Mouse (Mus musculus): Measurements from ENCODE around the gene Cnot9. TPM values are rescaled to one million over a fixed set of nuclear protein-coding genes. Genes with fewer than 3 reads are reported as not detected.
A peak's percentile ranks its signal among the peaks of the same experiment; 100 is the strongest.

Cnot9 gene
- polyA plus RNA-seq, 1 experiment from 2014 or later, result 72.3 TPM

DNA sequence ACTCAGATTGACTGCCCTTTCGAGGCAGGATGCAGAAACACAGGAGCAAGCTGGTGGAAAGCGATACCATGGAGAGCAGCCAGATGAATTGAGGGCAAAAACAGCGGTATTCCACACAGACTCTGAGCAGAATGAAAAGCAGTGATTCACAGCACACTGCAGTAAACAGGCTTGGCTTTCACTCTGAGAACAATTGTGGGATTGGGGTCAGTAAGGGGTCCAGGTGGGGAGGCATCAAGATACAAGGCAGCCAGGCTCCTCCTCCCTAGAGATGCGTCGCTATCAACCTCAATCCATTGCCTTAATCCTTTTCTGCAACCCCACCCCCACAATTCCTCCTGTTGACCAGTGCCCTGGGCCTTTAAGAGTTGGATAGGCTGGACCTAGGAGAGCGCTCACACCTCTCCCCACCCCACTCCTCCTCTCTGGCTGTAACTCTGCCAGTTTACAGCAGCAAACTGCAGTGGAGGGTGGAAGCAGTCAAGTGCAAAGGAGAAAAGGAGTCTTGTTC is 36.6 kb downstream of the Cnot9 start, which contains the start of gene Plcd4:
TSS of gene Plcd4 (plus strand) at position 438 of the 511 bp plus-strand sequence.
- Histone ChIP-seq H3K4me3 (replicated peaks) (no peak within 1 kb of the TSS; the same call in 1 of the 2 replicates), H3K27ac (peak within 1 kb of the TSS; percentile 30; the same call in 1 of the 2 replicates), H3K4me2 (peak within 1 kb of the TSS; percentile 52), H3K36me3 (no peaks in the 10 kb centered on the region), H3K9me3 (replicated peaks) (no peaks in the 10 kb centered on the region), H3K9ac (no peak within 1 kb of the TSS), H3K4me1 (peaks cover 10% of the 10 kb centered on the region), H3K27me3 (no peaks in the 10 kb centered on the region)
- peak; percentile 75 for ATAC-seq (replicated peaks; ENCODE audit: low FRiP score)
- WGBS, result 5% methylated on average over 6 of the region's 6 CpGs

DNA sequence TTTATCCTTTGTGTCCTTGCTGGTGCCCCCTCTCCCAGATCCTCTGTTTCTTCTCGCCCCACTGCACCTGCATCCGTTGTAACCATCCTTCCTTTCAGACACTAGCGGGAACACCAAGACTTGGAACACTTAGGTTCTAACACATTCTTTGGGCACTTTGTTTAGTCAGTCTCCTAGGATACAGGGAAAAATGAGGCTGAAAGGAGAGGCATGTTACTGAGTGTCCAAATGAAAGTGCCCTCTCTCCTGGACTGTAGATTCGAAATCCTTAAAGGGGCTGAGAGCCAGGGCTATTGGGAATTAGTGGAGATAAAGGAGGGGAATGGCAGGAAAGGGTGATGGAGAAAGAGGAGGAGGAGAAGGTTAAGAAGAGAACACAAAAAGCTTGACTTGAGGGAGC is 38.3 kb downstream of the Cnot9 start, which contains the start of gene Usp37:
TSS of gene Usp37 (minus strand) at position 101 of the 400 bp plus-strand sequence.
- H3K4me1 ChIP-seq, result peaks cover 10% of the 10 kb centered on the region
- ATAC-seq (replicated peaks; ENCODE audit: low FRiP score), result no peak
- no peaks in the 10 kb centered on the region for H3K27me3 ChIP-seq
- 79% methylated on average over 4 of the region's 4 CpGs for WGBS
- no peaks in the 10 kb centered on the region for H3K9me3 ChIP-seq (replicated peaks)
- no peak within 1 kb of the TSS for H3K27ac ChIP-seq
- H3K4me2 ChIP-seq, result peak within 1 kb of the TSS; percentile 52
- H3K9ac ChIP-seq, result no peak within 1 kb of the TSS
- H3K36me3 ChIP-seq, result no peaks in the 10 kb centered on the region
- H3K4me3 ChIP-seq (replicated peaks), result no peak within 1 kb of the TSS

DNA sequence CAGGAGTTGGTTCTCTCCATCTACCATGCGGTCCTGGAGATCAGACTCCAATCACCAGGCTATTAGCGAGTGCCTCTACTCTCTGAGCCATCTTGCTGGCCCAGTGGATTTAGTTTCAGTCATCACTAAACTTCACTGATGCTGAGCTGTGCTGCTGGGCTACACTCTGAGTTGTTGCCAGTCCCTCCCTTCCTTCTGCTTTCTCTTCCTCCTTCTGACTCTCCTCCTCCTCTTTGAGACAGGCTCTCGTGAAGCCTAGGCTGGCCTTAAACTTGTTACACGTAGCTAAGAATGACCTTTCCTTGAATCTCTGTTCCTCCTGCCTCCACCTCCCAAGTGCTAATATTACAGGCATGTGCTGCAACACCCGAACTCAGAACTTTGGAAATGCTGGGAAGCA is 53.2 kb downstream of the Cnot9 start:
- no peak overlapping the region for H3K9ac ChIP-seq
- H3K4me2 ChIP-seq, result no peak overlapping the region
- no peak for ATAC-seq (replicated peaks; ENCODE audit: low FRiP score)
- no peak overlapping the region for H3K4me3 ChIP-seq (replicated peaks)
- H3K27ac ChIP-seq, result no peak overlapping the region
- WGBS, result 83% methylated on average over 5 of the region's 5 CpGs
- peaks cover 6% of the 10 kb centered on the region for H3K36me3 ChIP-seq
- no peaks in the 10 kb centered on the region for H3K27me3 ChIP-seq
- H3K4me1 ChIP-seq, result no peaks in the 10 kb centered on the region
- no peaks in the 10 kb centered on the region for H3K9me3 ChIP-seq (replicated peaks)

DNA sequence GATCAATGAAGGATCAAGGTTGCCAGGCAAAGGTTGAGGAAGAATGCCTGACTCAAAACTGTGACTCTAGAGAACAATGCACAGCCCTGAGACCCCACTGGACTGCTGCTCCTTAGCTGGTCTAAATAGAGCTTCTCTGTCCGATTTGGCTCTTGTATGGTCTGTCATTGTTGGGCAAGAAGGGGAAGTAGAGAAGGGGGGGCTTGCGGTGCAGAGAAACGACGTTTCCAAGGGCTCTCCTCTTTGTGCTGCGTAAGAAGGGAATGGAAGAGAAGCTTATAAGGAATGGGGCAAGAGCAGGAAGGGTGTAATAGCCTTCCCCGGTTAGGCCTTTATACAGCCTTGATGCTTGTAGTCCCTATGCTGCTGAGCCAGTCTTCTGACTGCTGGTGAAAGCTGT is 60.0 kb downstream of the Cnot9 start:
- Histone ChIP-seq H3K9me3 (replicated peaks) (no peaks in the 10 kb centered on the region), H3K36me3 (peaks cover 69% of the 10 kb centered on the region), H3K9ac (no peak overlapping the region), H3K4me1 (no peaks in the 10 kb centered on the region), H3K4me3 (replicated peaks) (no peak overlapping the region), H3K27me3 (no peaks in the 10 kb centered on the region), H3K27ac (no peak overlapping the region), H3K4me2 (no peak overlapping the region)
- WGBS, result 93% methylated on average over 6 of the region's 6 CpGs
- no peak for ATAC-seq (replicated peaks; ENCODE audit: low FRiP score)

DNA sequence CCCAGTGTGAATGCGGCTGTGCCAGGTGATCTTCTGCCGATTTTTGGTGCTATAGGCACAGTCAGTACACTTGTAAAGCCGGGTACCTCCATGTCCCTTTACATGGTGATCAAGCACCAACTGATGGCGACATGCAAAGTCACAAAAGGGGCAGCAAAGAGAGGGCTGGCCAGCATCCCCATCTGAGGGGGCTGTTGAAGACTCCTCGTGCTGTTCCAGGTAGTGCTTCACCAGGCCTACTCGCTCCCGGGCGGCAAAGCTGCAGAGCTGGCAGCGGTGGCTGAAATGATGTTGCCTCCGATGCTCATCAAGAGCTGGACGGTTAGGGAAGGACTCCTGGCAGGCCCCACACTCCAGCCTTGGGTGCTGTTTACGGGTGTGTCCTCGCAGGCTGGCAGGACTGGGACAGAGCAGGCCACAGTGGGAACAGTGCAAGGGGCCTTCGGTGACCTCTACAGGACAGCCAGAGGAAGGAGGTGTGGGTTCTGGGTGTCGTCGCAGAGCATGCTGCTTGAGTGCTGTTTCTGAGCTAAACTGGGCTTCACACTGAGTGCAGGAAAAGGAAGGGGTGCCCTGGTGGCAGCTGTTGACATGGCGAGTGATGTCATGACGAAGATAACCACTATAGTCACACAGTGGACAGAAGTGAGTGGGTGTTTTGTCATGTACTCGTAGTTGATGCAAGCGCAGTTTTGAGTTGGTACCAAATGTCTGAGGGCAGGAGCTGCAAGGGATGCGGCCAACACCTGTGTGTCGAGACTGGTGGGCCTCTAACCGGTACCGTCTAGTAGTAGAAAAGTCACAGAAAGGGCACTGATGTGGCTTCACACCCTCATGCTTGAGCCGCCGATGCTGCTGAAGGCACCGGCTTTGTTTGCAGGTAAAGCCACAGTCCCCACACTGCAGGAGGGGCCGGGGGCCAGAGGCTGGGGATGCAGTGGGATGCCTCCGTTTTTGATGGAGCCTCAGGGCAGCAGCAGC is 64.2 kb downstream of the Cnot9 start:
- Histone ChIP-seq H3K27me3 (no peaks in the 10 kb centered on the region), H3K36me3 (peaks cover 95% of the 10 kb centered on the region), H3K27ac (no peak overlapping the region), H3K9me3 (replicated peaks) (no peaks in the 10 kb centered on the region), H3K4me3 (replicated peaks) (no peak overlapping the region), H3K4me1 (no peaks in the 10 kb centered on the region), H3K4me2 (no peak overlapping the region), H3K9ac (no peak overlapping the region)
- WGBS, result 91% methylated on average over 29 of the region's 29 CpGs
- no peak for ATAC-seq (replicated peaks; ENCODE audit: low FRiP score)

Other genes with a start within 250 kb of the Cnot9 start
- gene Gpbar1, start 227.5 kb upstream of the Cnot9 start, polyA plus RNA-seq (2015; fragmentation: Nextera tagmentation; extraction: Ambion mirVana), result 1.7 and 2.1 TPM in 2 replicates
- gene Aamp, start 221.3 kb upstream of the Cnot9 start, polyA plus RNA-seq (2015; fragmentation: Nextera tagmentation; extraction: Ambion mirVana), result 267 and 283 TPM in 2 replicates
- gene Pnkd, start 221.1 kb upstream of the Cnot9 start, polyA plus RNA-seq (2015; fragmentation: Nextera tagmentation; extraction: Ambion mirVana), result 138 and 139 TPM in 2 replicates
- gene Tmbim1, start 200.4 kb upstream of the Cnot9 start, polyA plus RNA-seq (2015; fragmentation: Nextera tagmentation; extraction: Ambion mirVana), result 25.6 and 31.2 TPM in 2 replicates
- gene Catip, start 143.9 kb upstream of the Cnot9 start, polyA plus RNA-seq (2015; fragmentation: Nextera tagmentation; extraction: Ambion mirVana), result 0.67 and 0.82 TPM in 2 replicates
- gene Slc11a1, start 130.9 kb upstream of the Cnot9 start, polyA plus RNA-seq (2015; fragmentation: Nextera tagmentation; extraction: Ambion mirVana), result 3.8 and 5.9 TPM in 2 replicates
- 81.1 and 82.0 TPM in 2 replicates for gene Ctdsp1, start 114.5 kb upstream of the Cnot9 start, polyA plus RNA-seq (2015; fragmentation: Nextera tagmentation; extraction: Ambion mirVana)
- gene Vil1, start 96.7 kb upstream of the Cnot9 start, polyA plus RNA-seq (2015; fragmentation: Nextera tagmentation; extraction: Ambion mirVana), result 11.5 and 12.3 TPM in 2 replicates
- gene Plcd4, start 36.8 kb downstream of the Cnot9 start, polyA plus RNA-seq (2015; fragmentation: Nextera tagmentation; extraction: Ambion mirVana), result 0.53 and 1.3 TPM in 2 replicates
- gene Usp37, start 38.2 kb downstream of the Cnot9 start, polyA plus RNA-seq (2015; fragmentation: Nextera tagmentation; extraction: Ambion mirVana), result 33.2 and 34.3 TPM in 2 replicates
- gene Zfp142, start 82.2 kb downstream of the Cnot9 start, polyA plus RNA-seq (2015; fragmentation: Nextera tagmentation; extraction: Ambion mirVana), result 7.5 and 8.4 TPM in 2 replicates
- 15.7 and 17.8 TPM in 2 replicates for gene Bcs1l, start 82.2 kb downstream of the Cnot9 start, polyA plus RNA-seq (2015; fragmentation: Nextera tagmentation; extraction: Ambion mirVana)
- 40.7 and 43.4 TPM in 2 replicates for gene Rnf25, start 95.3 kb downstream of the Cnot9 start, polyA plus RNA-seq (2015; fragmentation: Nextera tagmentation; extraction: Ambion mirVana)
- gene Stk36, start 95.4 kb downstream of the Cnot9 start, polyA plus RNA-seq (2015; fragmentation: Nextera tagmentation; extraction: Ambion mirVana), result 7.6 and 8.8 TPM in 2 replicates
- 17.4 and 19.5 TPM in 2 replicates for gene Ttll4, start 155.7 kb downstream of the Cnot9 start, polyA plus RNA-seq (2015; fragmentation: Nextera tagmentation; extraction: Ambion mirVana)
- 7.2 and 7.6 TPM in 2 replicates for gene Cyp27a1, start 207.5 kb downstream of the Cnot9 start, polyA plus RNA-seq (2015; fragmentation: Nextera tagmentation; extraction: Ambion mirVana)
- 0.44 and 0.73 TPM in 2 replicates for gene Prkag3, start 243.2 kb downstream of the Cnot9 start, polyA plus RNA-seq (2015; fragmentation: Nextera tagmentation; extraction: Ambion mirVana)